Mouse (Mus musculus) intestine, embryonic 15.5 days (tissue): ENCODE results near the gene Igf2bp1. TPM values are rescaled to one million over a fixed set of nuclear protein-coding genes. Genes with fewer than 3 reads are reported as not detected.

Experiments
- ATAC-seq: fragments of 200-750 bp; cut with Nextera tagmentation; 2 replicates; pipeline ENCODE4 v1.8.0; 2017; ENCODE audit warnings: moderate TSS enrichment, moderate library complexity
- H3K27ac ChIP-seq: fragments of 300-500 bp; sonication (generic); 2 replicates; pipeline ENCODE4 v1.5.1; 2015; ENCODE audit warnings: mild to moderate bottlenecking, inconsistent platforms
- H3K27me3 ChIP-seq: fragments of 300-500 bp; sonication (generic); replicated peaks from 2 replicates; pipeline ENCODE4 v1.6.1; 2015; ENCODE audit warnings: inconsistent platforms
- H3K36me3 ChIP-seq: fragments of 300-500 bp; sonication (generic); 2 replicates; pipeline ENCODE4 v1.6.1; 2015; ENCODE audit warnings: inconsistent platforms
- H3K4me1 ChIP-seq: fragments of 300-500 bp; sonication (generic); replicated peaks from 2 replicates; pipeline ENCODE4 v1.6.1; 2015; ENCODE audit warnings: inconsistent platforms
- H3K4me2 ChIP-seq: fragments of 300-500 bp; sonication (generic); replicated peaks from 2 replicates; pipeline ENCODE4 v1.6.1; 2015; ENCODE audit warnings: mild to moderate bottlenecking, inconsistent platforms
- H3K4me3 ChIP-seq: fragments of 300-500 bp; sonication (generic); replicated peaks from 2 replicates; pipeline ENCODE4 v1.5.1; 2015; ENCODE audit warnings: inconsistent platforms
- H3K9ac ChIP-seq: fragments of 300-500 bp; sonication (generic); 2 replicates; pipeline ENCODE4 v1.6.1; 2015; ENCODE audit warnings: inconsistent platforms
- H3K9me3 ChIP-seq: fragments of 300-500 bp; sonication (generic); 2 replicates; pipeline ENCODE4 v1.6.1; 2016; ENCODE audit warnings: inconsistent platforms
- WGBS: fragments of 180-500 bp; shearing (Covaris S2); methylation state at CpG from one replicate; pipeline ENCODE4 v1.1.7; 2015; 5-methylcytosine and 5-hydroxymethylcytosine counted together
- polyA plus RNA-seq: library from polyadenylated mRNA; unstranded; fragments of >200 nt; fragmentation: Nextera tagmentation; extraction: Ambion mirVana; gene quantifications from 2 replicates; pipeline ENCODE4 v1.2.1, GENCODE M21; 2015

The Igf2bp1 gene
- polyA plus RNA-seq, result 42.8 TPM in 2 replicates

DNA sequence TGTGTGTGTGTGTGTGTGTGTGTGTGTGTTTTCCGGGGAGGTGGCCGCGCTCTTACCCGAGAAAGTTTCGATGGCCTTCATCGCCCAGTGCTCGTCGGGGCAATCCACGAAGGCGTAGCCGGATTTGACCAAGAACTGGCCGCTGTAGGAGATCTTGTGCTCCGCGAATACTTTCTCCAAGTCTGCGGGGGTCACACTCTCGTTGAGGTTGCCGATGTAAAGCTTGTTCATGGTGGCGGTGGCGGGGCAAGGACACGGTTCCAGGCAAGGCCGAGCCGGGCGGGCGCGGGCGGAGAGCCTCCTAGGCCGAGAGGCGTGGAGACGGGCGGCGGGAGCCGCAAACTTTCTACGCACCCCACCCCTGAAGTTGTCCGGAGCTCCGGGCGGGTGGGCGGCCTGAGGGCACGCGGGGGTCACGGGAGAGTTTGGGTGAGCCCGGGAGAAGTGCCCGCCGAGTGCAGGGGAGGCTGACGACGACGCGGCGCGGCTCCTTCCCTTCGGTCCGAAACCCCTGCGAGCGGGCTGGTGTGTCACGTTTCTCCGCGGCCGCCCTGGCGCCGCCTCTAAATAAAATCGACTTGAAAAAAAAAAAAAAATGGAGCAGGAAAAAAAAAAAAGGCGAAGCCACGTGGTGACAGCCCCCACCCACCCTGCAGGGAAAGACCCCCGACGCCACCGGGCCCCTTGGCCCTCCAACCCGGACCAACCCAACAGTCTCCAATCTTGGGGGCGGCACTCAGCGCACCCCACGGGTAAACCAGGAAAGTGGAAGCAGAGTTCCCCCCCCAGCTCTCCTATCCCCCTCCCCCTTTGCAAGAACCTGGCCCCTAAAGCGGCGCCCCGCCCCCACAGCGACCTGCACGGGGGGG is at the start of gene Igf2bp1:
TSS of gene Igf2bp1 (minus strand) at position 538 of the 869 bp plus-strand sequence.
- Histone ChIP-seq H3K36me3 (no peaks in the 10 kb centered on the region), H3K4me2 (peak within 1 kb of the TSS; percentile 95), H3K4me1 (peaks cover 14% of the 10 kb centered on the region), H3K27ac (peak within 1 kb of the TSS; percentile 92), H3K9me3 (no peaks in the 10 kb centered on the region), H3K4me3 (peak within 1 kb of the TSS; percentile 83), H3K9ac (peak within 1 kb of the TSS; percentile 94), H3K27me3 (no peaks in the 10 kb centered on the region; the same call in 1 of the 2 replicates)
- WGBS, result under 1% methylated on average over 65 of the region's 74 CpGs
- ATAC-seq, result peak; percentile 61

DNA sequence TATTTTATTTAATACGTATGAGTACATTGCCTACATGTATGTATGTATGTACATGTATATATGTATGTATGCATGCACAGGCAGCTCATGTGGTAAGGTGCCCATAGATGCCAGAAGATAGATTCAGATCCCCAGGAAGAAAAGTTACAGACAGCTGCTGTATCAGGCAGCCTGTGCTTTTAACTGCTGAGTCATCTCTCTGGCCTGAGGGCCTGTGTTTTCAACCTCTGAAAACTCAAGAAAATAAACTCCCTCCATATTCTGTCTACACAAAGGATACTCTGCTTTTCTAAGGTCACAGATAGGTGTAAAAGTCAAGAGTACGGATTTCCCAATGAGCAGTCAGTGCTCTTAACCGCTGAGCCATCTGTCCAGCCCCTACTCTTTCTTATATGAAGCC is 45.1 kb upstream of the Igf2bp1 start:
- H3K27ac ChIP-seq, result no peak overlapping the region
- H3K4me1 ChIP-seq, result no peaks in the 10 kb centered on the region
- peaks cover 58% of the 10 kb centered on the region for H3K36me3 ChIP-seq
- no peak overlapping the region for H3K4me2 ChIP-seq
- WGBS, result 94% methylated on average over 3 of the region's 3 CpGs
- H3K9me3 ChIP-seq, result no peaks in the 10 kb centered on the region
- ATAC-seq, result no peak
- no peak overlapping the region for H3K4me3 ChIP-seq
- H3K27me3 ChIP-seq, result no peaks in the 10 kb centered on the region
- no peak overlapping the region for H3K9ac ChIP-seq

- H3K36me3 ChIP-seq, result peaks cover 59% of the 10 kb centered on the region
- ATAC-seq, result no peak
- no peaks in the 10 kb centered on the region for H3K27me3 ChIP-seq
These were observed 44.2 kb upstream of the Igf2bp1 start for GRCm38 (mm10) chr11:96049939-96050338.

DNA sequence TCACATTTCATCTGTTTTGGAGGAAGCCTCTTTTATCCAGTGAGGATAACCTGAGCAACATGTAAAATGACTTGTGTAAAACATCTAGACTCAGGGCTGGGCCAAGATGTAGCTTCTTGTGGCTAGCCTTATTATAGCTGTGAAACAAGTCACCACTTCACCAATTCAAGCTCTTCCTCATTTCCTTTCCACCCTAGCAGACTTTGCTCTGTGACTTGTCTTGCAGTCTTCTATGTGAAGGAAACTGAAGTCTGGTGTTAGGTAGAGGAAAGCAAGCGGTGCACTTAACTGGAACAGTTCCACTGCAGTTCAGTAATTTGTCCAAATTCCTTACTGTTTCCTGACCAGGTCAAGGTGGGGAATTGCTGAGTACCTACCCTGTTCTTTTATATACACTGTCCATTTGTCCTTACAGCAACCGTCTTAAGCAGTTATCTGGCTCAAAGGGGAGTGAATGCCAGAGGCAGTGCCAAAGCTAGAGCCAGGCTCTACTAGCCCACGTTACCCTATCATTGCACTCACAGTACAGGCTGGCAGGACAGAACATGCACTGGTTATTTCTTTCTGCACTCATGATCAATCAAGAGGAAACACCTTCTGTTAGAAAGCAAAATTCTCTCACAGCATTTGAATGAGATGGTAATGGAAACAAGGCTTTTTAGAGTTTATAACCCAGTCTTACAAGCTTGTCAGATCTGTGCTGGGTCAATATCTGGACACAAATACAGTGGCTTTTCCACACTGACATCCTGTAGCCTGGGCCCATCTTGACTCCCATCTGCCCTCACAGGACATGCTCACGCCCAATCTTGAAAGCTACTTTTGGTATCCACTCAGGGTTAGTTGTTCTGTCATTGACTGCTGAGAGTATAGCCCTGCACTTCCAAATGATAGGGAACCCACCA is 42.0 kb upstream of the Igf2bp1 start:
- Histone ChIP-seq H3K36me3 (peaks cover 47% of the 10 kb centered on the region), H3K27me3 (no peaks in the 10 kb centered on the region), H3K4me3 (no peak overlapping the region), H3K9me3 (no peaks in the 10 kb centered on the region), H3K27ac (no peak overlapping the region), H3K9ac (no peak overlapping the region), H3K4me2 (no peak overlapping the region), H3K4me1 (no peaks in the 10 kb centered on the region)
- 78% methylated on average over 4 of the region's 4 CpGs for WGBS
- no peak for ATAC-seq

More at GRCm38 (mm10) chr11:96049939-96050338, 44.2 kb upstream of the Igf2bp1 start:
- H3K4me3 ChIP-seq, result no peak overlapping the region
- H3K4me2 ChIP-seq, result no peak overlapping the region
- no peaks in the 10 kb centered on the region for H3K9me3 ChIP-seq
- H3K4me1 ChIP-seq, result no peaks in the 10 kb centered on the region
- H3K9ac ChIP-seq, result no peak overlapping the region
- WGBS, result 84% methylated on average over 4 of the region's 4 CpGs
- H3K27ac ChIP-seq, result no peak overlapping the region

GRCm38 (mm10) chr11:96046793-96047192 is 41.1 kb upstream of the Igf2bp1 start:
- H3K36me3 ChIP-seq, result peaks cover 42% of the 10 kb centered on the region
- H3K4me3 ChIP-seq, result no peak overlapping the region
- no peak for ATAC-seq
- no peak overlapping the region for H3K4me2 ChIP-seq
- no peaks in the 10 kb centered on the region for H3K27me3 ChIP-seq
- 80% methylated on average over 2 of the region's 2 CpGs for WGBS
- 0 out of 2 replicates have a peak overlapping the region, but pooled peaks have one; percentile 7 for H3K27ac ChIP-seq
- no peak overlapping the region for H3K9ac ChIP-seq
- H3K4me1 ChIP-seq, result no peaks in the 10 kb centered on the region
- no peaks in the 10 kb centered on the region for H3K9me3 ChIP-seq

- WGBS, result 86% methylated on average over 8 of the region's 8 CpGs
These were observed 40.3 kb upstream of the Igf2bp1 start for GRCm38 (mm10) chr11:96046028-96046427.

DNA sequence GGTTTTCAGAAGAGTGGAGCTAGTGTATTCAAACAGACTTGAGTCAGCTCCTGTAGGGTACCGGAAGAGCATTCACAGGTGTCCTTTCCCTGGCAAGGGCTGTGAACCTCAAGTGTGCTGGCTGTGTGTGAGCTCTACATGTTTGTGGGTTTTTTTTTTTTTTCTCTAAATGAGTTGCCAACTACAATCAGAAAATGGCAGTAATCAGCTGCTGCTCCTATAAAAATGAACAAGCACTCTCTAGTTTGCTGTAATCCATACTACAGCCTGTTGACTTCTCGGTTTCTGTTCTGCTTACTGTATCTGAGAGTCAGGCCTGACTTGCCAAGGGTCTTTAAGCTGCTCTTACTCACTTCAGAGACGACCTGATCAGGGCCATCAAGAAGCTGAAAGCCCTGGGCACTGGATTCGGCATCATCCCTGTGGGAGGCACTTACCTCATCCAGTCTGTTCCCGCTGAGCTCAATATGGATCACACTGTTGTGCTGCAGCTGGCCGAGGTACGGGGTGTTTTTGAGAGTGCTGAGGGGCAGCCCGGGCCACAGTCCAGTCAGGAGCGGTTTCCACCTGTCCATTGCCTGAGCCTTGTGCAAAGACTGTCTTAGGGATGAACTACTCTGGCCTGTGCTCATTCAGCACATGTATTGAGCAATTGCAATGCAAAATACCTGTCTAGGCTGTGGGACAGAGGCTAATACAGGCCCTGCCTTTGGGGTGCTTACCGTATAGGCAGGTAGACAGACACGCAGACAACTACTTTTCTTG is 39.2 kb upstream of the Igf2bp1 start:
- Histone ChIP-seq H3K36me3 (peaks cover 27% of the 10 kb centered on the region), H3K27ac (no peak overlapping the region)

More at GRCm38 (mm10) chr11:96046028-96046427, 40.3 kb upstream of the Igf2bp1 start:
- ATAC-seq, result no peak
- Histone ChIP-seq H3K36me3 (peaks cover 36% of the 10 kb centered on the region), H3K4me3 (no peak overlapping the region), H3K4me2 (no peak overlapping the region), H3K9ac (no peak overlapping the region), H3K9me3 (no peaks in the 10 kb centered on the region), H3K27me3 (no peaks in the 10 kb centered on the region), H3K27ac (no peak overlapping the region), H3K4me1 (no peaks in the 10 kb centered on the region)

DNA sequence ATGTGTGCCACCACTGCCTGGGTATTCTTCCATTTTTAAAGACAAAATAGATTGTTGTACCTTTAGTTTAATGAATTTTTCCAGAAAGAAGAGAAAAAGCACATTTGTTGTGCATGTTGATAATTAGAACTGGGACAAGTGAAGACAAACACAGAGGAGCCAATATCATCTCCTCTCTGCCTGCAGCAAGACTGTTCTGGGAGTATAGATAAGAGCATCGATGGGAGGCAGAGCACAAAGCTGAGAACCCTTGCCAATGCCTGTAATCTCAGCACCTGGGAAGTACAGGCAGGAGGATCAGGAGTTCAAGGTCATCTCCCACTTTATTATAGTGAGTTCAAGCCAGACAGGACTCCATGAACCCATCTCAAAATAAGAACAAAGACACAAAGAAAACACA is 32.8 kb upstream of the Igf2bp1 start:
- peaks cover 9% of the 10 kb centered on the region; the same call in 1 of the 2 replicates for H3K36me3 ChIP-seq
- 75% methylated on average over 1 of the region's 1 CpGs for WGBS

More for the DNA sequence above, 39.2 kb upstream of the Igf2bp1 start:
- WGBS, result 86% methylated on average over 11 of the region's 11 CpGs
- Histone ChIP-seq H3K4me2 (no peak overlapping the region), H3K4me1 (no peaks in the 10 kb centered on the region), H3K27me3 (no peaks in the 10 kb centered on the region), H3K4me3 (no peak overlapping the region), H3K9ac (no peak overlapping the region), H3K9me3 (no peaks in the 10 kb centered on the region)
- ATAC-seq, result no peak

DNA sequence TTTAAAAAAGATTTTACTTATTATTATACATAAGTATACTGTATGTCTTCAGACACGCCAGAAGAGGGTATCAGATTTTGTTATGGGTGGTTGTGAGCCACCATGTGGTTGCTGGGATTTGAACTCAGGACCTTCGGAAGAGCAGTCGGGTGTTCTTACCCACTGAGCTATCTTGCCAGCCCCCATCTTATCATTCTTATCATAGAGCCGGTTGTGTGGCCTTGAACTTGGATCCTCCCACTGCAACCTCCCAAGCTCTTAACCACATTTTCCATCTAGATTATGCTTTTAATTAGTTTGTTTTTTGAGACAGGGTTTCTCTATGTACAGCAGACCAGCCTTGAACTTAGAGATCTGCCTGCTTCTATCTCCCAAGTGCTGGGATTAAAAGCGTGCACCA is 31.8 kb upstream of the Igf2bp1 start:
- no peak for ATAC-seq
- Histone ChIP-seq H3K4me3 (no peak overlapping the region), H3K9me3 (no peaks in the 10 kb centered on the region), H3K36me3 (peaks cover 9% of the 10 kb centered on the region; the same call in 1 of the 2 replicates), H3K27ac (no peak overlapping the region), H3K9ac (no peak overlapping the region), H3K27me3 (no peaks in the 10 kb centered on the region), H3K4me1 (peaks cover 6% of the 10 kb centered on the region), H3K4me2 (no peak overlapping the region)
- WGBS, result 81% methylated on average over 5 of the region's 5 CpGs

More for the DNA sequence above, 32.8 kb upstream of the Igf2bp1 start:
- H3K4me2 ChIP-seq, result no peak overlapping the region
- no peak overlapping the region for H3K4me3 ChIP-seq
- H3K27ac ChIP-seq, result no peak overlapping the region
- no peak for ATAC-seq
- H3K4me1 ChIP-seq, result peaks cover 6% of the 10 kb centered on the region
- no peaks in the 10 kb centered on the region for H3K9me3 ChIP-seq
- no peak overlapping the region for H3K9ac ChIP-seq
- no peaks in the 10 kb centered on the region for H3K27me3 ChIP-seq

DNA sequence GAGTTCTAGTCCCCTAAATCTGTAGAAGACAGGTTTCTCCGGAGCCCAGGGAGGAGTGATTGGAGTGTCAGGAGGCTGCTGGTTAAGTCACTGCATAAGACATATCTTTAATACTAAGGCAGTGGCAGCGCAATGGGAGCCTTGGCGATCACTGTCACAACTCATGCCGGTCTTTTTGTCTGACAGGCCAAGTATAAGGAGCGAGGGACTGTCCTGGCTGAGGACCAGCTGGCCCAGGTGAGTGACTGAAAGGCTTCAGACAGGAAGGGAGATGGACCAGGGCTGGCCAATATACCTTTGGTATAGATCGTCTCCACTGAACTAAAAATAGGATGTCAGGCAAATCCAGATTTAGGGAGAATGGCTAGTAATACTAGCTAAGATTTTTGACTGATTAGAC is 29.4 kb upstream of the Igf2bp1 start:
- peak; percentile 26 for ATAC-seq
- WGBS, result 4% methylated on average over 6 of the region's 6 CpGs
- H3K27ac ChIP-seq, result no peak overlapping the region
- H3K4me3 ChIP-seq, result peak overlapping the region; percentile 82
- no peaks in the 10 kb centered on the region for H3K27me3 ChIP-seq
- peaks cover 6% of the 10 kb centered on the region for H3K4me1 ChIP-seq
- peak overlapping the region; percentile 73 for H3K9ac ChIP-seq
- H3K36me3 ChIP-seq, result peaks cover 9% of the 10 kb centered on the region; the same call in 1 of the 2 replicates
- peak overlapping the region; percentile 87 for H3K4me2 ChIP-seq
- no peaks in the 10 kb centered on the region for H3K9me3 ChIP-seq

GRCm38 (mm10) chr11:96034596-96035052 is 28.9 kb upstream of the Igf2bp1 start, which contains the start of gene Snf8:
Snf8 (plus strand) TSS chr11:96034885.
- peak within 1 kb of the TSS; percentile 73 for H3K9ac ChIP-seq

More at GRCm38 (mm10) chr11:96034596-96035052, 28.9 kb upstream of the Igf2bp1 start, which contains the start of gene Snf8:
- Histone ChIP-seq H3K4me3 (peak within 1 kb of the TSS; percentile 82), H3K27me3 (no peaks in the 10 kb centered on the region), H3K27ac (0 out of 2 replicates have a peak within 1 kb of the TSS, but pooled peaks have one; percentile 56), H3K36me3 (peaks cover 9% of the 10 kb centered on the region; the same call in 1 of the 2 replicates), H3K9me3 (no peaks in the 10 kb centered on the region), H3K4me1 (peaks cover 6% of the 10 kb centered on the region), H3K4me2 (peak within 1 kb of the TSS; percentile 87)
- WGBS, result under 1% methylated on average over 29 of the region's 29 CpGs
- peak; percentile 85 for ATAC-seq
